Mouse (Mus musculus) Patski (cell line): ENCODE results near the gene Frmpd4. TPM values are rescaled to one million over a fixed set of nuclear protein-coding genes. Genes with fewer than 3 reads are reported as not detected.

ENCODE experiments used
- ATAC-seq: fragments of 100-300 bp; one replicate; pipeline ENCODE4 v1.8.0; 2021
- CTCF ChIA-PET: fragments of 350-600 bp; sonication (Branson Sonifier 250); formaldehyde crosslinking; loops from one replicate; lab custom pipeline; 2022; ENCODE audit warnings: inconsistent platforms; lab: Charles Lee
- POLR2A ChIA-PET: fragments of 350-600 bp; sonication (Branson Sonifier 250); formaldehyde crosslinking; loops from one replicate; lab custom pipeline; 2022; ENCODE audit warnings: antibody characterized with exemption, inconsistent platforms; lab: Charles Lee
- DNase-seq: peaks from one replicate; pipeline ENCODE4 v3.0.0-alpha.2; 2011; ENCODE audit warnings: low read depth, low spot score
- H3K27me3 ChIP-seq: fragments of 371-371 bp; one replicate; pipeline ENCODE4 v1.5.1; 2021
- CTCF ChIP-seq: fragments of 100-300 bp; IDR thresholded peaks from one replicate; pipeline ENCODE4 v1.5.1; 2021
- in situ Hi-C: fragments of 300-500 bp; cut with MboI; formaldehyde crosslinking; loops from 3 replicates; pipeline ENCODE4 v1.11.1; 2018; ENCODE audit warnings: low pct_unique_long_range_greater_than_20kb, mixed read lengths
- polyA plus RNA-seq: library from polyadenylated mRNA; unstranded; gene quantifications from one replicate; pipeline ENCODE4 v1.2.3, GENCODE M21; 2021

Gene Frmpd4
- polyA plus RNA-seq, 1 experiment from 2014 or later: 0.26 TPM

GRCm38 (mm10) chrX:168141051-168141450, 436.0 kb downstream of the Frmpd4 start:
- in situ Hi-C loops: no loop called here
- POLR2A ChIA-PET: no interaction called here

GRCm38 (mm10) chrX:168124043-168124442, 453.0 kb downstream of the Frmpd4 start:
- in situ Hi-C loops: no loop called here
- ATAC-seq (no peak), DNase-seq (no peak)
- peaks cover 24% of the 10 kb centered on the region for H3K27me3 ChIP-seq
- CTCF ChIA-PET: no interaction called here
- POLR2A ChIA-PET: no interaction called here
- no peak for TF ChIP-seq CTCF

More at GRCm38 (mm10) chrX:168141051-168141450, 436.0 kb downstream of the Frmpd4 start:
- no peak for ATAC-seq
- DNase-seq: no peak
- no peak for TF ChIP-seq CTCF
- CTCF ChIA-PET: no interaction called here
- H3K27me3 ChIP-seq: peaks cover 8% of the 10 kb centered on the region

GRCm38 (mm10) chrX:168123589-168123965, 453.5 kb downstream of the Frmpd4 start:
- no peak for TF ChIP-seq CTCF
- H3K27me3 ChIP-seq: peaks cover 24% of the 10 kb centered on the region
- POLR2A ChIA-PET: no interaction called here
- in situ Hi-C loops: no loop called here
- no peak for DNase-seq
- ATAC-seq: no peak
- CTCF ChIA-PET: no interaction called here

- TF ChIP-seq CTCF: no peak
- DNase-seq (no peak), ATAC-seq (peak; percentile 39)
- POLR2A ChIA-PET: no interaction called here
- H3K27me3 ChIP-seq: peaks cover 24% of the 10 kb centered on the region
- in situ Hi-C loops: no loop called here
- CTCF ChIA-PET: no interaction called here
These were observed 454.0 kb downstream of the Frmpd4 start for GRCm38 (mm10) chrX:168122806-168123588.

GRCm38 (mm10) chrX:168041589-168041988, 535.4 kb downstream of the Frmpd4 start:
- TF ChIP-seq CTCF: no peak
- peaks cover 13% of the 10 kb centered on the region for H3K27me3 ChIP-seq
- ATAC-seq: no peak
- in situ Hi-C loops: no loop called here
- POLR2A ChIA-PET: no interaction called here
- DNase-seq: no peak
- CTCF ChIA-PET: interaction anchor here (0.7 kb wide), 1 partner anchor 11 kb away, joined by 3 read pairs; no protein-coding TSS in a partner anchor

- no peak for DNase-seq
- in situ Hi-C loops: no loop called here
- ChIA-PET CTCF (no interaction called here), POLR2A (no interaction called here)
- no peak for TF ChIP-seq CTCF
- peaks cover 13% of the 10 kb centered on the region for H3K27me3 ChIP-seq
- peak; percentile 57 for ATAC-seq
These were observed 556.4 kb downstream of the Frmpd4 start for GRCm38 (mm10) chrX:168020574-168021145.

- ATAC-seq (no peak), DNase-seq (no peak)
- peaks cover 12% of the 10 kb centered on the region for H3K27me3 ChIP-seq
- CTCF ChIA-PET: interaction anchor here (1.2 kb wide), 1 partner anchor 27 kb away, joined by 4 read pairs; no protein-coding TSS in a partner anchor
- POLR2A ChIA-PET: no interaction called here
- in situ Hi-C loops: no loop called here
- TF ChIP-seq CTCF: no peak
These were observed 559.2 kb downstream of the Frmpd4 start for GRCm38 (mm10) chrX:168017792-168018191.

GRCm38 (mm10) chrX:167984835-167985234, 592.2 kb downstream of the Frmpd4 start:
- in situ Hi-C loops: no loop called here
- ChIA-PET CTCF (interaction anchor here (1.4 kb wide), 1 partner anchor 13 kb away, joined by 3 read pairs; no protein-coding TSS in a partner anchor), POLR2A (no interaction called here)
- DNase-seq: no peak
- no peak for TF ChIP-seq CTCF
- H3K27me3 ChIP-seq: peaks cover 12% of the 10 kb centered on the region
- no peak for ATAC-seq

- DNase-seq (peak; percentile 28), ATAC-seq (no peak)
- peaks cover 4% of the 10 kb centered on the region for H3K27me3 ChIP-seq
- in situ Hi-C loops: no loop called here
- POLR2A ChIA-PET: no interaction called here
- CTCF ChIA-PET: no interaction called here
- no peak for TF ChIP-seq CTCF
These were observed 625.8 kb downstream of the Frmpd4 start for GRCm38 (mm10) chrX:167951207-167951606.

- H3K27me3 ChIP-seq: peaks cover 19% of the 10 kb centered on the region
- ChIA-PET CTCF (interaction anchor here (0.7 kb wide), 1 partner anchor 9 kb away, joined by 3 read pairs; no protein-coding TSS in a partner anchor), POLR2A (no interaction called here)
- in situ Hi-C loops: no loop called here
- ATAC-seq (peak; percentile 71), DNase-seq (peak; percentile 38)
- no peak for TF ChIP-seq CTCF
These were observed 667.5 kb downstream of the Frmpd4 start for GRCm38 (mm10) chrX:167909483-167909882.

GRCm38 (mm10) chrX:167901046-167901445, 676.0 kb downstream of the Frmpd4 start:
- peaks cover 21% of the 10 kb centered on the region for H3K27me3 ChIP-seq
- ATAC-seq (no peak), DNase-seq (no peak)
- POLR2A ChIA-PET: no interaction called here
- in situ Hi-C loops: no loop called here
- TF ChIP-seq CTCF: no peak
- CTCF ChIA-PET: interaction anchor here (1.3 kb wide), 1 partner anchor 18 kb away, joined by 4 read pairs; no protein-coding TSS in a partner anchor
